Mouse (Mus musculus): Measurements from ENCODE around the gene Kcnk16. TPM values are rescaled to one million over a fixed set of nuclear protein-coding genes. Genes with fewer than 3 reads are reported as not detected.

Kcnk16 gene
- total and polyA plus RNA-seq, 3 experiments = not detected

DNA sequence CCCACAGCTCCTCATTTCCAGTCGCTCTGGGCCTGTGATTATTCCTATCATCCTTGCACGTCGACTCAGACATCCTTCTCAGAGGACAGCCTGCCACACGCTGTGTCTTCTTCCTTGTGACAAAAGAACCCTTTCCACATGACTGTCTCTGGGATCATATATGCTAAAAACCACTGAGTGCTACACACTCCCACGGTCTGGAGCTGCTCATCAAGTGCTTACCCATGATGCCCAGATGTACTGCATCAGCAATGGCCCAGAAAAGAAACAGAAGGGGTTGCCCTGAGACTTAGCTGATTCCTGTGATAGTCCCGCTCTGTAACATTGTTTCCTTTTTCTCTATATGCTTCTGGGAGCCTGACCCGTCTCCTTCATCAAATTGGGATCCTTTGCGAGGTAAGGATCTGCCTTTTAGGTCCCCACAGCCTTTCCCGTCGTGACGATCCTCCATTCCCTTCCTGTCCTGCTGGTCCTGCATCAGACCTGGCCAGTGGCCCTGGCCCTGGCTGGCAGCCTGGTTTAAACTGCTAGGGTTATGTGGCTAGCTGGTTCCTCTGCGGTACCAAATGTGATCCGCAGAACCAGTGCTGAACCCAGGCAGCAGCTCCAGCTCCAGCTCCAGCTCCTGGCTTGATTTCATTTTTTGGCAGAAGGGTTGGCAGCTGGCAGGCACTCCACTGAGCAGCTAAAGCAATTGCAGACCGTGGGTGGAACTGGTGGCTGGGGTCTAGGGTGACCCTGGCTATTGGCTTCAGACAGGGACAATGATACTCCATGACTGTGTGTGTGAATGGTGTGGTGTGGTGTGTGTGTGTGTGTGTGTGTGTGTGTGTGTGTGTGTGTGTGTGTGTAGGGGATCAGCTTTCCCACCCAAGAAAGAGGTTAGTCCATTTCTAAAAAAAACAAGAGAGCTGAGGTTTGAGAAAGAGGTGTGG lies 18.5 kb downstream of the Kcnk16 start:
- intact Hi-C loops (cut with DNase I) = no loop called here
- DNase-seq = peak in 1 of 2 experiments; percentile 12
- peaks cover 2% of the 10 kb centered on the region; the same call in 1 of the 2 replicates for H3K27me3 ChIP-seq (ENCODE audit: control insufficient read depth, insufficient read depth, low read length)
- TF ChIP-seq CTCF (IDR thresholded peaks at IDR 0.05) (no peak), EP300 (IDR thresholded peaks at IDR 0.05; ENCODE audit: insufficient read depth, low read depth, low read length) (no peak), POLR2A (IDR thresholded peaks at IDR 0.05; ENCODE audit: insufficient read depth, low read depth, low read length) (no peak)
- no peak overlapping the region for H3K4me3 ChIP-seq
- WGBS = 57% methylated on average over 14 of the region's 14 CpGs
- no peak overlapping the region for H3K9ac ChIP-seq (ENCODE audit: low read depth, low read length)
- H3K36me3 ChIP-seq (ENCODE audit: control insufficient read depth, insufficient read depth, low read length) = no peaks in the 10 kb centered on the region
- H3K27ac ChIP-seq = no peak overlapping the region
- no peaks in the 10 kb centered on the region; the same call in 1 of the 2 replicates for H3K4me1 ChIP-seq (ENCODE audit: control insufficient read depth, insufficient read depth, low read length)
- no peaks in the 10 kb centered on the region for H3K79me2 ChIP-seq (replicated peaks; ENCODE audit: control insufficient read depth, insufficient read depth, low read length)

DNA sequence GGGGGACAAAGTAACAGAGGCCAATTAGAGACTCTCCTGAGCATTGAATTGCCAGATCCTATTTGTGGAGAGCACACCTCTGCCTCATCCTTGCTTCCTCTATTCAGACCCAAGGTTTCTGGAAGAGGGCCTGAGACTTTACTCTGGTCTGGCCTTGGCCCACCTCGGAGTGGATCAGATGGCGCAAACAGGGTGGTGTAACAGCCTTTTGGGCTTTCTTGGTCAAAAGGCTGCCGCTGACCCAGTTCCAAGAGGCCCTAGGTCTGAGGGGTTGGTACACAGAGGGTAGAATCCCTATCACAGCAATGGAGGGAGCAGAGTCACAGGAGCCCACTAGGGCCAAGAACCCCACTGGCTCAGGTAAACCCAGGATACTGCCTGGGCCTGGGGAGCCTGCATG lies 21.0 kb downstream of the Kcnk16 start:
- Histone ChIP-seq H3K36me3 (ENCODE audit: control insufficient read depth, insufficient read depth, low read length) (no peaks in the 10 kb centered on the region), H3K27me3 (ENCODE audit: control insufficient read depth, insufficient read depth, low read length) (peaks cover 2% of the 10 kb centered on the region; the same call in 1 of the 2 replicates), H3K79me2 (replicated peaks; ENCODE audit: control insufficient read depth, insufficient read depth, low read length) (no peaks in the 10 kb centered on the region), H3K9ac (ENCODE audit: low read depth, low read length) (no peak overlapping the region), H3K4me3 (no peak overlapping the region), H3K27ac (no peak overlapping the region), H3K4me1 (ENCODE audit: control insufficient read depth, insufficient read depth, low read length) (no peaks in the 10 kb centered on the region; the same call in 1 of the 2 replicates)
- no peak for DNase-seq
- intact Hi-C loops (cut with DNase I) = no loop called here
- TF ChIP-seq POLR2A (IDR thresholded peaks at IDR 0.05; ENCODE audit: insufficient read depth, low read depth, low read length) (no peak), CTCF (IDR thresholded peaks at IDR 0.05) (no peak), EP300 (IDR thresholded peaks at IDR 0.05; ENCODE audit: insufficient read depth, low read depth, low read length) (no peak)
- WGBS = 99% methylated on average over 3 of the region's 3 CpGs

DNA sequence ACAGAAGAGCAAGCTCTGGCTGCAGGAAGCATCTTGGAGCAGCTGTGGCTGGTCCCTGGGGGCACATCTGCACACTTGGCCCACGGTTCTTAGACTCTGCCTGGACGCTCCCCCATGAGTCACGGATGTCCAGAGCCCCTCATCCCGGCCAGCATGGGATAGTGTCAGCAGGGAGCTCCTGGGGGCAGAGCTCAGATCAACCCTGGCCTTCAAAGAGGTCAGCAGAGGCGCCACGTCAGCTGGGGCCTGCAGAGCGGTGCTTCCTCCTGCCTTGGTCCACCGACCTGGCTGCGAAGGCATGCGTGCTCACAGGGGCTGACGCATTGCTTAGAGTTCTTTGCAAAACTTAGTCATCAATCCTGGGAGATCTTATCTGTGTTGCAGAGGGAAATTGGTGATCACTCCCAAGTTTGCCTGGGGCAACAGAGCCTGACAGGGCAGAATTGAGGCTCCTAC lies 22.2 kb downstream of the Kcnk16 start:
- no peak overlapping the region for H3K27ac ChIP-seq

DNA sequence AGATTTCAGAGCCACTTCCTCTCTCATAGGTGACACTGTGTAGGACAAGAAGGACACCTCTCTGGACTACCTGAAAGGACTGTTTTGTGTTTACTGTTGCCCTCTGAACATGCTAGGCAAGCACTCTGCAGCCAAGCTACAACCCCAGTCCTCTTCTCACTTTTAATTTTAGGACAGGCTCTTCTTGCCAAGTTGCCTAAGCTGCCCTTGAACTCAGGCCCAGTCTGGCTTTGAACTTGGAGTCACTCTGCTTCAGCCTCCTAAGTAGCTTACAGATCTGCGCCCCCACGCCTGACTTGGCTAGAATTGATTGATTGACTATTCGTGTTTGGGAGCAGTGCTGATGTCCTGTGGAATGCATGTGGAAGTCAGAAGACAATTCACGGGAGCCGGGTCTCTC lies 23.1 kb downstream of the Kcnk16 start:
- no peak overlapping the region for H3K9ac ChIP-seq (ENCODE audit: low read depth, low read length)
- no peak for DNase-seq
- H3K36me3 ChIP-seq (ENCODE audit: control insufficient read depth, insufficient read depth, low read length) = no peaks in the 10 kb centered on the region
- TF ChIP-seq EP300 (IDR thresholded peaks at IDR 0.05; ENCODE audit: insufficient read depth, low read depth, low read length) = no peak
- no peak for TF ChIP-seq POLR2A (IDR thresholded peaks at IDR 0.05; ENCODE audit: insufficient read depth, low read depth, low read length)
- TF ChIP-seq CTCF (IDR thresholded peaks at IDR 0.05) = no peak
- no peak overlapping the region for H3K27ac ChIP-seq
- H3K4me3 ChIP-seq = no peak overlapping the region
- intact Hi-C loops (cut with DNase I) = no loop called here
- WGBS = 76% methylated on average over 5 of the region's 5 CpGs
- no peaks in the 10 kb centered on the region for H3K79me2 ChIP-seq (replicated peaks; ENCODE audit: control insufficient read depth, insufficient read depth, low read length)
- no peaks in the 10 kb centered on the region; the same call in 1 of the 2 replicates for H3K4me1 ChIP-seq (ENCODE audit: control insufficient read depth, insufficient read depth, low read length)
- H3K27me3 ChIP-seq (ENCODE audit: control insufficient read depth, insufficient read depth, low read length) = no peaks in the 10 kb centered on the region

More for the DNA sequence above, 22.2 kb downstream of the Kcnk16 start:
- intact Hi-C loops (cut with DNase I) = no loop called here
- Histone ChIP-seq H3K4me1 (ENCODE audit: control insufficient read depth, insufficient read depth, low read length) (no peaks in the 10 kb centered on the region; the same call in 1 of the 2 replicates), H3K36me3 (ENCODE audit: control insufficient read depth, insufficient read depth, low read length) (no peaks in the 10 kb centered on the region), H3K79me2 (replicated peaks; ENCODE audit: control insufficient read depth, insufficient read depth, low read length) (no peaks in the 10 kb centered on the region), H3K4me3 (no peak overlapping the region), H3K27me3 (ENCODE audit: control insufficient read depth, insufficient read depth, low read length) (no peaks in the 10 kb centered on the region), H3K9ac (ENCODE audit: low read depth, low read length) (no peak overlapping the region)
- 66% methylated on average over 11 of the region's 11 CpGs for WGBS
- TF ChIP-seq POLR2A (IDR thresholded peaks at IDR 0.05; ENCODE audit: insufficient read depth, low read depth, low read length) = no peak
- no peak for TF ChIP-seq EP300 (IDR thresholded peaks at IDR 0.05; ENCODE audit: insufficient read depth, low read depth, low read length)
- TF ChIP-seq CTCF (IDR thresholded peaks at IDR 0.05) = no peak
- peak; percentile 42 to 53 for DNase-seq

DNA sequence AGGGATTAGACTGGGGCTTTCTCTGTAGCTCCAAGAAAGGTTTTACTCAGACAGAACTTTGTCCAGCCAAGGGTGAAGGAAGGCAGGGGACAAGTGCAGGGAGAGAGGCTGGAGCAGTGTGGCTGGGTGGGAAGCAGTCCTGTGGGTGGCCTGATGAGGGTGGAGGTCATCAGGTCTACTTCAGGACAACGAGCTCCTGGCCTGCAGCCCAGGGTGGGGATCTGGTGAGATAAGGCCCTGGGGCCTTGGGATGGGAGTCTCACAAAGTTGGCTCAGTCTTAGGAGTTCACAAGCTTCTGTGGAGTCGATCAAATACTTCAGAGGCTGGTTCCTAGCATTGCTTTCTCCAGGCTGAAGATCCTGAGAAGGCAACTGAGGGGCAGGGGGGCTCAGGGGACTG lies 23.7 kb downstream of the Kcnk16 start:
- no peaks in the 10 kb centered on the region for H3K36me3 ChIP-seq (ENCODE audit: control insufficient read depth, insufficient read depth, low read length)
- DNase-seq = peak in 1 of 2 experiments; percentile 21
- no peaks in the 10 kb centered on the region for H3K27me3 ChIP-seq (ENCODE audit: control insufficient read depth, insufficient read depth, low read length)
- no peak overlapping the region for H3K27ac ChIP-seq
- intact Hi-C loops (cut with DNase I) = no loop called here
- WGBS = 10% methylated on average over 2 of the region's 2 CpGs
- H3K4me3 ChIP-seq = no peak overlapping the region
- H3K79me2 ChIP-seq (replicated peaks; ENCODE audit: control insufficient read depth, insufficient read depth, low read length) = no peaks in the 10 kb centered on the region
- H3K4me1 ChIP-seq (ENCODE audit: control insufficient read depth, insufficient read depth, low read length) = no peaks in the 10 kb centered on the region; the same call in 1 of the 2 replicates
- no peak overlapping the region for H3K9ac ChIP-seq (ENCODE audit: low read depth, low read length)
- no peak for TF ChIP-seq CTCF (IDR thresholded peaks at IDR 0.05)
- no peak for TF ChIP-seq POLR2A (IDR thresholded peaks at IDR 0.05; ENCODE audit: insufficient read depth, low read depth, low read length)
- no peak for TF ChIP-seq EP300 (IDR thresholded peaks at IDR 0.05; ENCODE audit: insufficient read depth, low read depth, low read length)

DNA sequence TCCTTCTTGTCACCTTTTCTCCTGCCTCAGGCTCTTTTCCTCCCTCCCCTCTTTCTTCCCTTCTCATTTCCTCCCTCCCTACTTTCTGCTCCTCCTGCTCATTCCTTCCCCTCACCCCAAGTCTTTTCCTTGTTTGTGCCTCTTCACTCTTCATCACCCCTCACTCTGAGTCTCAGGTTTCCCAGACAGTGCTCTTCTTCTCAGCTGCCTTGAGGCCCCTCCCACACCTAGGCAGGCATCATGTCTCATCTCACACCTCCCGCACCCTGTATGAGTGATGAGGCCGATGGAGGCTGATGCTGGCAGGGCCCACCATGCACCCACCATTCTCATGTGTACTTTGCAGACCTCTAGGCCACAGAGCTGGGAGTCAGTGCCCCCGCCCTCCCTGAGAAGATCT lies 25.8 kb downstream of the Kcnk16 start:
- TF ChIP-seq EP300 (IDR thresholded peaks at IDR 0.05; ENCODE audit: insufficient read depth, low read depth, low read length) (no peak), POLR2A (IDR thresholded peaks at IDR 0.05; ENCODE audit: insufficient read depth, low read depth, low read length) (no peak), CTCF (IDR thresholded peaks at IDR 0.05) (no peak)
- intact Hi-C loops (cut with DNase I) = no loop called here
- H3K4me3 ChIP-seq = no peak overlapping the region
- DNase-seq = no peak
- H3K79me2 ChIP-seq (replicated peaks; ENCODE audit: control insufficient read depth, insufficient read depth, low read length) = no peaks in the 10 kb centered on the region
- 82% methylated on average over 3 of the region's 3 CpGs for WGBS
- no peak overlapping the region for H3K9ac ChIP-seq (ENCODE audit: low read depth, low read length)
- no peaks in the 10 kb centered on the region for H3K36me3 ChIP-seq (ENCODE audit: control insufficient read depth, insufficient read depth, low read length)
- no peaks in the 10 kb centered on the region for H3K27me3 ChIP-seq (ENCODE audit: control insufficient read depth, insufficient read depth, low read length)
- no peak overlapping the region for H3K27ac ChIP-seq
- H3K4me1 ChIP-seq (ENCODE audit: control insufficient read depth, insufficient read depth, low read length) = no peaks in the 10 kb centered on the region; the same call in 1 of the 2 replicates

All from heart, adult 2 months (tissue).